Mouse (Mus musculus): ENCODE measurements around the gene Dok1.

DNA sequence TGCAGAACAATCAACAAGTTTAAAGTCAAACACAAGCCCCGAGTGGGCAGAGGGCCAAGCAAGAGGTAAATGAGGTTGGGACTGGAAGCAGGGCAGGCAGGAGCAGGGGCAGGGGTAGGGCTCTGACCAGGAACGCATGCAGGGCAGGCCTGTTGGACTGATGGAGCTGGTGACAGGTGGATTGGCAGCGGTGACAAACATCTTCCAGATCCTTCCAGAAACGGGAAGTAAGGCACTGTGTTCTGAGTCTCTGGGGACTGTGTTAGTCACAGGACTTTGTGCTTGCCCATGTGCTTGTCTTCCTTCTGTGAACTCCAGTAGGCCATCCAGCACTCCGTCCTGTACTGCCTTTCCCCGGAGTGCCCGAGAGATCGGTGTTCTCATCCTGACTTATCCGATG, 11.5 kb upstream of the Dok1 start:
- TF ChIP-seq CTCF (IDR thresholded peaks at IDR 0.05; ENCODE audit: borderline replicate concordance, control insufficient read depth, extremely low read depth, insufficient read depth, low read length, poor library complexity): no peak
- TF ChIP-seq POLR2A (IDR thresholded peaks at IDR 0.05; ENCODE audit: control insufficient read depth, extremely low read depth, insufficient read depth, low read length, poor library complexity): no peak

All from thymus, adult 2 months (tissue).